8 mouse cellular contexts compared by ENCODE assay signal in genomic region chr10:120979779-120980395, GRCm38 (mm10). TPM values are rescaled to one million over a fixed set of nuclear protein-coding genes. Genes with fewer than 3 reads are reported as not detected.
DNase-seq lines count a peak whose midpoint lies in the region; ATAC-seq and TF ChIP-seq lines count a peak whose summit lies in the region.

No protein-coding gene starts in this region.

- peak overlapping the region; percentile 95 for H3K9ac ChIP-seq in kidney, embryonic 15.5 days
- H3K9ac ChIP-seq in hindbrain, embryonic 14.5 days = peak overlapping the region; percentile 94
- H3K9ac ChIP-seq in midbrain, embryonic 12.5 days (replicated peaks) = peak overlapping the region; percentile 98

- peaks cover 3% of the 10 kb centered on the region; the same call in 1 of the 2 replicates for H3K27me3 ChIP-seq in kidney, embryonic 15.5 days
- H3K27me3 ChIP-seq in hindbrain, embryonic 14.5 days (ENCODE audit: control insufficient read depth, insufficient read depth, low read length) = 0 out of 2 replicates have a peak, but pooled peaks cover 4% of the 10 kb centered on the region
- H3K27me3 ChIP-seq in midbrain, embryonic 12.5 days = 0 out of 2 replicates have a peak, but pooled peaks cover 3% of the 10 kb centered on the region

- peak overlapping the region; percentile 89 for H3K4me2 ChIP-seq in kidney, embryonic 15.5 days
- peak overlapping the region; percentile 84 for H3K4me2 ChIP-seq in hindbrain, embryonic 14.5 days (replicated peaks)
- H3K4me2 ChIP-seq in midbrain, embryonic 12.5 days (replicated peaks) = peak overlapping the region; percentile 85

- H3K9me3 ChIP-seq in kidney, embryonic 15.5 days (replicated peaks) = no peaks in the 10 kb centered on the region
- H3K9me3 ChIP-seq in hindbrain, embryonic 14.5 days (ENCODE audit: control insufficient read depth, low read length) = no peaks in the 10 kb centered on the region
- H3K9me3 ChIP-seq in midbrain, embryonic 12.5 days = no peaks in the 10 kb centered on the region

- peak overlapping the region; percentile 95 for H3K27ac ChIP-seq in kidney, embryonic 15.5 days
- peak overlapping the region; percentile 95; the same call in 1 of the 2 replicates for H3K27ac ChIP-seq in bone marrow, adult 2 months (ENCODE audit: control insufficient read depth, insufficient read depth, low read depth, low read length, poor library complexity)
- peak overlapping the region; percentile 98 for H3K27ac ChIP-seq in hindbrain, embryonic 14.5 days
- peak overlapping the region; percentile 98 for H3K27ac ChIP-seq in midbrain, embryonic 12.5 days (replicated peaks)

- H3K4me3 ChIP-seq in kidney, embryonic 15.5 days (replicated peaks) = peak overlapping the region; percentile 69
- peak overlapping the region; percentile 100 for H3K4me3 ChIP-seq in bone marrow, adult 2 months (replicated peaks; ENCODE audit: control insufficient read depth, low read depth, low read length)
- peak overlapping the region; percentile 97 for H3K4me3 ChIP-seq in hindbrain, embryonic 14.5 days (replicated peaks; ENCODE audit: low read length)
- peak overlapping the region; percentile 99 for H3K4me3 ChIP-seq in midbrain, embryonic 12.5 days

- no peak for TF ChIP-seq CTCF in bone marrow, adult 2 months (IDR thresholded peaks at IDR 0.05; ENCODE audit: control insufficient read depth, insufficient read depth, low read length)

- no peaks in the 10 kb centered on the region for H3K36me3 ChIP-seq in kidney, embryonic 15.5 days
- H3K36me3 ChIP-seq in hindbrain, embryonic 14.5 days (replicated peaks; ENCODE audit: control insufficient read depth, insufficient read depth) = no peaks in the 10 kb centered on the region
- peaks cover 3% of the 10 kb centered on the region; the same call in 1 of the 2 replicates for H3K36me3 ChIP-seq in midbrain, embryonic 12.5 days

- DNase-seq in kidney, postnatal 36 days = no peak
- no peak for DNase-seq in hindbrain, embryonic 14.5 days (ENCODE audit: low spot score)
- no peak for DNase-seq in gastrocnemius, postnatal 10 days
- no peak for DNase-seq in thymus, postnatal 4 days
- no peak for DNase-seq in ovary, postnatal 14 days (ENCODE audit: low spot score)

- TF ChIP-seq POLR2A in bone marrow, adult 2 months (IDR thresholded peaks at IDR 0.05; ENCODE audit: borderline replicate concordance, control insufficient read depth, low read depth, low read length) = no peak

- 11% methylated on average over 8 of the region's 8 CpGs for WGBS in kidney, embryonic 15.5 days
- 14% methylated on average over 8 of the region's 8 CpGs for WGBS in bone marrow, adult 2 months
- 14% methylated on average over 8 of the region's 8 CpGs for WGBS in hindbrain, embryonic 14.5 days
- WGBS in midbrain, embryonic 12.5 days = 20% methylated on average over 8 of the region's 8 CpGs

- no peak for ATAC-seq in kidney, embryonic 15.5 days (replicated peaks; ENCODE audit: low FRiP score)
- no peak for ATAC-seq in hindbrain, embryonic 14.5 days (ENCODE audit: low FRiP score)
- ATAC-seq in midbrain, embryonic 12.5 days (ENCODE audit: low FRiP score, low read depth) = no peak

- H3K4me1 ChIP-seq in kidney, embryonic 15.5 days = peaks cover 16% of the 10 kb centered on the region
- peaks cover 2% of the 10 kb centered on the region for H3K4me1 ChIP-seq in bone marrow, adult 2 months (ENCODE audit: control insufficient read depth, insufficient read depth, low read length)
- peaks cover 19% of the 10 kb centered on the region for H3K4me1 ChIP-seq in hindbrain, embryonic 14.5 days (replicated peaks; ENCODE audit: control insufficient read depth, insufficient read depth, low read length)
- H3K4me1 ChIP-seq in midbrain, embryonic 12.5 days = peaks cover 19% of the 10 kb centered on the region

RNA-seq across cellular contexts. Expression of gene Lemd3, which starts 0.8 kb away (rescaled TPM):
- 2.8 and 3.1 TPM in 2 replicates for polyA plus RNA-seq in kidney, embryonic 15.5 days (2015; fragmentation: Nextera tagmentation; extraction: Ambion mirVana)
- polyA plus RNA-seq in bone marrow, adult 2 months (2011; ENCODE audit: insufficient read depth, insufficient read length, low replicate concordance, missing spikeins) = 4.7 and 5.6 TPM in 2 replicates
- 5.6 and 6.8 TPM in 2 replicates for polyA plus RNA-seq in hindbrain, embryonic 14.5 days (2014; fragmentation: Nextera tagmentation; extraction: Ambion mirVana)
- polyA plus RNA-seq in midbrain, embryonic 12.5 days (2016; fragmentation: Nextera tagmentation; extraction: Ambion mirVana) = 4.9 and 5.5 TPM in 2 replicates
- total RNA-seq in gastrocnemius, postnatal 10 days (2021) = 1 to 10 TPM; 9.6 to 9.7 TPM

RNA-seq across cellular contexts. Expression of gene Wif1, which starts 53.9 kb away (rescaled TPM):
- polyA plus RNA-seq in kidney, embryonic 15.5 days (2015; fragmentation: Nextera tagmentation; extraction: Ambion mirVana) = 2.1 and 3.9 TPM in 2 replicates
- 2.5 and 3.2 TPM in 2 replicates for polyA plus RNA-seq in bone marrow, adult 2 months (2011; ENCODE audit: insufficient read depth, insufficient read length, low replicate concordance, missing spikeins)
- 6.1 and 7.4 TPM in 2 replicates for polyA plus RNA-seq in hindbrain, embryonic 14.5 days (2014; fragmentation: Nextera tagmentation; extraction: Ambion mirVana)
- polyA plus RNA-seq in midbrain, embryonic 12.5 days (2016; fragmentation: Nextera tagmentation; extraction: Ambion mirVana) = 5.7 and 8.2 TPM in 2 replicates
- total RNA-seq in gastrocnemius, postnatal 10 days (2021) = 10 to 100 TPM; 17.0 to 17.5 TPM
